In genomic region chr14:93474991-93475390, GRCm38 (mm10) we compare ENCODE assay signal across 10 mouse cellular contexts.
DNase-seq lines count a peak whose midpoint lies in the region; ATAC-seq and TF ChIP-seq lines count a peak whose summit lies in the region.
"Had no signal": no experiment of that assay in that cellular context is flagged by ENCODE, and none has a peak within 500 bp of the region (broad histone marks: within the 10 kb centered on the region; RNA-seq: fewer than 3 reads in every experiment).

No protein-coding gene starts in this region.

- H3K9me3 ChIP-seq in lung, embryonic 14.5 days (ENCODE audit: low read depth, low read length) = no peaks in the 10 kb centered on the region
- H3K9me3 ChIP-seq: liver, embryonic 15.5 days had no signal

- DNase-seq in adrenal gland, adult 8-10 months = peak; percentile 18
- DNase-seq in adrenal gland, postnatal 4 days (ENCODE audit: low spot score in 2 of 2) = no peak
- DNase-seq in lung, embryonic 14.5 days = peak; percentile 93
- no peak for DNase-seq in lung, adult 18-20 months
- peak; percentile 37 for DNase-seq in heart, adult 8-10 months (ENCODE audit: low spot score)
- DNase-seq in ovary, postnatal 36 days (ENCODE audit: low spot score) = peak; percentile 28
- DNase-seq in frontal cortex, adult 2 months (ENCODE audit: extremely low spot score in 1 of 2, low spot score in 1 of 2) = no peak

- no peak for TF ChIP-seq CTCF in lung, embryonic 14.5 days (IDR thresholded peaks at IDR 0.05; ENCODE audit: low read depth)

- H3K27me3 ChIP-seq in lung, embryonic 14.5 days (ENCODE audit: insufficient read depth, low read length) = no peaks in the 10 kb centered on the region
- H3K27me3 ChIP-seq: liver, embryonic 15.5 days had no signal

- 28% methylated on average over 2 of the region's 2 CpGs for WGBS in lung, embryonic 14.5 days

- H3K9ac ChIP-seq in lung, embryonic 14.5 days = no peak overlapping the region
- H3K9ac ChIP-seq: liver, embryonic 15.5 days had no signal

- H3K36me3 ChIP-seq in lung, embryonic 14.5 days (ENCODE audit: insufficient read depth) = no peaks in the 10 kb centered on the region
- H3K36me3 ChIP-seq: liver, embryonic 15.5 days had no signal

- no peak overlapping the region for H3K27ac ChIP-seq in lung, embryonic 14.5 days (ENCODE audit: low read depth)
- H3K27ac ChIP-seq: liver, embryonic 15.5 days had no signal

- H3K4me1 ChIP-seq in lung, embryonic 14.5 days (ENCODE audit: insufficient read depth) = peaks cover 4% of the 10 kb centered on the region; the same call in 1 of the 2 replicates
- H3K4me1 ChIP-seq: liver, embryonic 15.5 days had no signal

- no peak overlapping the region for H3K4me3 ChIP-seq in lung, embryonic 14.5 days (ENCODE audit: low read depth, low read length)
- H3K4me3 ChIP-seq: liver, embryonic 15.5 days had no signal

- ATAC-seq in lung, embryonic 14.5 days (ENCODE audit: insufficient read depth) = peak; percentile 84; the same call in 1 of the 2 replicates
- ATAC-seq in erythroid progenitor cell, adult 5-6 weeks (replicated peaks; ENCODE audit: low FRiP score, poor library complexity, severe bottlenecking) = no peak
- ATAC-seq: hindbrain, embryonic 16.5 days had no signal

- H3K4me2 ChIP-seq in lung, embryonic 14.5 days = no peak overlapping the region
- H3K4me2 ChIP-seq: liver, embryonic 15.5 days had no signal

Comparison
In these comparisons a context has a peak if more than half of its experiments do, and no peak if none do; other contexts are left out.
1. DNase-seq: peak in adrenal gland, adult 8-10 months (single experiment), lung, embryonic 14.5 days (single experiment), heart, adult 8-10 months (single experiment) and ovary, postnatal 36 days (single experiment); none in adrenal gland, postnatal 4 days (0 of 2), lung, adult 18-20 months (0 of 2) and frontal cortex, adult 2 months (0 of 2).